Mouse (Mus musculus) retina, adult 2 months (tissue): Measurements from ENCODE around the gene Sdf2l1.
A peak's percentile ranks its signal among the peaks of the same experiment; 100 is the strongest.

Experiments used
- DNase-seq: peaks from one replicate; pipeline ENCODE4 v3.0.0-alpha.2; 2012; ENCODE audit warnings: low read depth, low spot score

The Sdf2l1 gene

DNA sequence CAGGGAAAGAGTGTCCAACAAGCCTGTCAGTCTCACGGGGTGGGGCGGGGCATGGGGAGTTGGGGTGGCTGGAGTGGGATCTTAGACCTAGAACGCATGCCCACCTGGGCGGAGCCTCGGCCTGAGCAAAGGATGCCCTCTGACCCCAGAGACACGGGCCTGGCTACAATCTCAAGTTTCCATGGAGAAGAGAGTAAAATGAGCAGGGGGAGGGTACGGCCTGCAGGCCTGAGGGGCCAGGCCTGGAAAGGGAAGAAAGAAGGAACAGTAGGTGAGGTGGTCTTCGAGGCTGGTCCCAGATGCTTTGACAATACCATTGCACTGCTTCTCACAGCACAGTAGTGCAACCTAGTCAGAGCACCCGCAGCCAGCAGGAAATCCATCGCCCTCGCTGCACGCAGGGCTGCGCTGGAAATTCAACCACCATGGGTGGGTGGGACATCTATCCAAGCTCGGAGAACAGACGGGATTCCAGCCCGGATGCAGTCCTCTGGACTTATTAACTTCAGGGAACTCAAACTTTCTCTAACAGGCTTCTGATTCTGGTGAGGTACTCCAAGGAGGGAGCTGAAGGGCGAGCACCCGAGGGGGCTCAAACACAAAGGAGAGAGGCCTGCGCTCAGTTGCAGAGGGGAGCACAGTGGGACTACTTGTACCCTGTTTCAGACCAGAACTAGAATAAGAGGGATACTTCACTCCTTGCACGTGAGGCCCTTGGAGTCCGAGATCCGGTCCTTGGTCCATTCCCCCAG lies 7.9 kb downstream of the Sdf2l1 start:
- no peak for DNase-seq

DNA sequence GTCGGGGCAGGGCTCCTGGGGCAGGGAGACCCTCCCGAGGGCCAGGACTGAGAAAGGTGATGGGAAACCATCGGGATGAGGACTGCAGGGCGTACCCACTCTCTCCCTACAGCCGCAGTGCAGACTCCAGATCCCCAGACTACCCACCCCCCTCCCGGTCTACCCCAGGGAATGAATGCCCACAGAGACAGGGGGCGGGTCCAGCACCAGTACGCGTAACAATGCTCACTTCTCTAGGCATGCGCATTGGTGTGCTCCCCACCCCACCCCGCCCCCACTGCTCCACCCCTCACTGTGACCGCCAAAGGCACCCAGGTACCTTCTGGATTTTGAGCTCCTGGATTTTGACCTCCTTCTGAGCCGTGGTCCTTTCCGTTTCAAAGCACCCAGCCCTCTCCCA lies 10.6 kb downstream of the Sdf2l1 start:
- no peak for DNase-seq

DNA sequence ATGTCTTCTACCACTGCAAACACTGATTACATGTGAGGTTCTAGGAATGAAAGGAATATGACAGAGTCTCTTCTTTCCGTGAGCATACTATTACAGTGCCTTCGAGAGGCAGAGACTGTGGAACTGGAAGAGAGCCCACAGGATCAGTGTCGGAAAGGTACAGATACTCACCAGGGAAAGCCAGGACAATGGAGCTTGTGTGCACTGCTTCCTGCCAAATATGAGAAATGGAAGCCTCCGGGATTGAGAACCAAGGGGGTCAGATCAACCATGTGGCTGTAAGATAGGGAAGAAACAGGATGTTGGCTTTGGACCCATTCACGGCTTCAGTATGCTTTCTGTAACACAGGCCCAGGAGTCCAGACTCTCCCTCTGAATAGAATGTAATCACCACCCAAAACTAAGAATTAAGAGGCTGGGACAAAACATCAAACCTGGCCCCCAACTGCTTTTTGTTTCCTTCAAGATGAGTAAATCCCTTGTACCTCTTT lies 14.8 kb downstream of the Sdf2l1 start:
- no peak for DNase-seq

DNA sequence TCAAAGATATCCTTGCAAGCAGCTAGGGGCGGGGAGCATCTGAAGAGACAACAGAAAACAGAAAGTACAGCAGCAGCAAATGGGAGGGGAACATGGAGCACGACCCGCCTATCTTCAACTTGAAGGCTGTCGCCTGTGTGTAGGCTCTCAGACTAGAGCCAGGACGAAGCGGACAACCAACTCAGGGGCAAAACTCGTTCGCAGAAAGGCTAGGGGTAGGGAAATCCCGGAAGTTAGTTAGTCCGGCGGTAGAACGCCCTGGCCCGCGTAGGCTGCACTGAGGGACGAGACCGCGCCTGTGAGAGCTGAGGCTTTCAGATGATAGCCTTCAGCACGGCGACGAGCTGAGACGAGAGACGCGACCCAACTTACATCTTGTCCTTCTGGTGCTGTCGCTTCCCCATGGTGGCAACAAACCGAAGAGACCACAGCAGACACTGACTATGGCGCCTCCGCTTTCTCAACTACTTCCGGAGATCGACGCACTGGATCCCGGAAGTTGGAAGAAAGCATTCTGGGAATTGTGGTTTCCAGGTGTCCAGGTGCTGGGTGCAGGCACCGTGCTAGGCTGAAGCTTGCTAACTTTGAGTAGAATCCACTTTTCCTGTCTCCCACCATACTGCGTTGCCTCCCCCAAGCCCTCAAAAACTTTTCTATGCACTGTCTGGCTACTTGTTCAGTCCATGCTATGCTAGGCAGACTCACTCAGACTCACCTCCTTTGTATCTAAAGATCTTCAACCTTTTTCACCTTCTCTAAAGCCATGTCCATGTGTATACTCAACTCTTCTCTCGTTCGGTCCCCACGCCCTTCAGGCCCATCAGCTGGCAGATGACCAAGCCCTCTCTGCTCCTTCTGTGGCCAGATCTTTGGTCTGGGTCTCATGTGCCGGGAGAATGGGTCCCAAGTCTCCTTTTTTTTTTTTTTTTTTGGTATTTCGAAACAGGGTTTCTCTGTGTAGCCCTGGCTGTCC lies 21.1 kb downstream of the Sdf2l1 start, which contains the start of gene Ppil2:
Gene Ppil2 (minus strand): TSS at position 487 of the 973 bp plus-strand sequence.
- peak; percentile 73 for DNase-seq

DNA sequence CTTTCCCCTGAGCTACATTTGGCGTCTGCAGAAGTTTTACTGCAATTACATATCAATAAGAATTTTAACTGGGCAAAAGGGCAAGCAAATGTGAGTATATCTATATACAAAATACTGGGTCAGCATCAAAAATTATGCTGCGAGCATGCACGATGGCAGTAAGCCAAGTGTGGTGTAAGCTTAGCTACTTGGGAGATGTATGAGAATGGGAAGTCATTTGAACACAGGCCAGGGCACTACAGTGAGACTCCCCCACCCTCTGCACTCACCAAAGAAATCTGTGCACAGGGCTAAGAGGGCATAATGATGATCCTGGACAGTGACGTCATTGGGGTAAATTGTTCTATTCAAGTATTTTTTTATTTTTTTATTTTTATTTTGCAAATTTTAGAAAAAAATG lies 27.6 kb downstream of the Sdf2l1 start:
- no peak for DNase-seq

DNA sequence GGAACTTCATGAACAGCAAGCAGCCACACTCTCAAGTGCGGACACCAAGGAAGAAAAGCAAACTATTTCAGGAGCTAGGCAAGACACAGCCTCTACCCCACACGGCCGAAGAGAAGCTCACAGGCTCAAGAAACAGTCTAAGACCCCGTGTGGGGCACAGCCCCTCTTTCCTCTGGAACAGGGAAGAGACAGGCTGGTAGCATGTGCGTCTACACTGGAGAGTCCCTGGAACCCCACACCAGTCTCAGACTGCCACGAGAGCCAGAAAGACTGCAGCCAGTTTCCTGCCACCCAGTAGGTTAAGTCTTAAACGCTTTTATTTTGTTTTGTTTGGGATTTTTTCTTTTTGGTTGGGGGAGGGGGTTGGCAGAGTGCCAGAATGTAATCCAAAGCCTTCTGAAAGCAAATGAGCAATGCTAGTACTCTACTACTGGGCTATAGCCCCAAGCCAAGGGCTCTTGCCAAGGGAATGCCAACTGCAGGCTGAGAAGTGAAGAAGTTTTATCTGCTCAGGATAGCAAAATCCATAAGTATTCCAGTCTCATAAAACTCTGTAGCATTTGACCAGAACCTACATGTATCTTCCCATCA lies 29.5 kb downstream of the Sdf2l1 start:
- no peak for DNase-seq

DNA sequence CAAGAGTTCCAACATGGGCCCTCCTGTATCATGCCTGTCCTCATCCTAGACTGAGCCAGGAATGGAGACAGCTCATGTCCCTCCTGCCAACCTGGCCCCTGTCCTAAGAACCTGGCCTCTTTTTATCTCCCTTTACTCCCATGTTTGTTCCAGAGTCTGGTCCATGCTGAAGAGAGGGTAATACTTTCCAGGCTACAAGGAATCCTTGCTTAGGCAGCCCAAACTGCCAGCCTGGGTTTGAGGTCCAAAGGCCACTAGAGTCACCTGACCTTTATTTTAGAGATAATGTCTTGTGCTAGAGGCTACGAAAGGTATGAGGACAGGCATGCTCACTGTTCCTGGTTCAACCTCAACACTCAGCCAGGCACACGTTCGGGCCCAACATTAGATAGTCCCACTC lies 35.2 kb downstream of the Sdf2l1 start:
- DNase-seq: no peak

DNA sequence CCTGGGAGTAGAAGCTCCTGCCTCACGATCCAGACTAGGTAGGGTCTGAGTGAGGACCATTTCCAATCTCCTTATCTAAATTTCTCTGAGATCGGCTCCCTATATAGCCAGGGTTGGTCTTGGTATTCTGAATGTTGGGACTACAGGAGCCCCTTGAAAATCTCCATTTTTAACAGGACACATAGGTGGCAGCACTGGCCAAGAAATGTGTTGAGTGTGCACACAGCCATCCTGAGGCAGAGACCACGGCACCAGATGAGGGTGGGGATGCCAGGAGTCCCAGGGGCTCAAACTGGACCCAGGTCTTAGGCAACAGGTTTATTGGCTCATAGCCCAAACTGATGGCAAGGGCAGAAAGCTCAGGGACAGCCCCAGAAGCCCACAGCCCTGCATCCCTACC lies 43.8 kb downstream of the Sdf2l1 start:
- DNase-seq: no peak

DNA sequence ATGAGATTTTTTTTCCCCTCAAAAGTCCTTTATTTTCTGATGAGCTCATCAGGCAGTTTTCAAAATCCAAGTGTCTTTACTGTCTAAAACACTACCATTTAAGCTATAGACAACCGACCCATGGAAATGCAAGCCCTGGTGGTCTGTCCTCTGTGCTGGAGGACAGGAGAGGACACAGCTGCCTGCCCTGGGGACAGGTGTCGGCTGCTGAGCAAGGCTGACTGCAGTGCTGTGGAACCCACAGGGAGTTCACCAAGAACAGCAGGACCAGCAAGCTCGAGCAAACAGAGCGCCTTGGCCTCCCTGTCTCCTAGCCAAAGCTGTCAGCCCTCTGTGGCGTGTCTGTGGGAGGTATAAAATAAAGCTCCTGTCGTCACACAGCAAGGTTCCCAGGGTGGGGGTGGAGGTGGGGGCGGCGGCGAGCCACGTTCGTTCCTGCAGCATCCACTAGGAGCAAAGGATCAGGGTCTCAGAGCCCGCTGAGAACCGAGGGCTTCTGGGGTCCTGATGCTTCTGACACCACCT lies 45.5 kb downstream of the Sdf2l1 start:
- DNase-seq: no peak

DNA sequence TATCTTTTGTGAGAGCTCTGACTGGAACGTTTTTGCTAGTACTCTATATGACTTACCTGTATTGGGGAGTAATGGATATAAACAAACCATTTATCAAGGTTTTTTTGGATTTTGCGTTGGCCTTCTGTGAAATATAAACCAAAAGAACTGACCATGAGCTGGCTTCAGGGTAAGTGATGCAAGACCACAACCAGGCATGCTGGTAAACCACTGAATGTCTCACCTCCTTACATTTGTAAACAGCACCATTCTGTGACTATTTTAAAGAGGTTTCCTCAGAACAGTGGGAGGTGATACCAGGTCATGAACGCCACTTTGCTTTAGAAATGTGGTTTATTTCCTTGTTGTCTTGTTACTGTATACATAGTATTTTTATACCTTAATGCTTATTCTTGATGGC lies 45.9 kb downstream of the Sdf2l1 start:
- DNase-seq: no peak

DNA sequence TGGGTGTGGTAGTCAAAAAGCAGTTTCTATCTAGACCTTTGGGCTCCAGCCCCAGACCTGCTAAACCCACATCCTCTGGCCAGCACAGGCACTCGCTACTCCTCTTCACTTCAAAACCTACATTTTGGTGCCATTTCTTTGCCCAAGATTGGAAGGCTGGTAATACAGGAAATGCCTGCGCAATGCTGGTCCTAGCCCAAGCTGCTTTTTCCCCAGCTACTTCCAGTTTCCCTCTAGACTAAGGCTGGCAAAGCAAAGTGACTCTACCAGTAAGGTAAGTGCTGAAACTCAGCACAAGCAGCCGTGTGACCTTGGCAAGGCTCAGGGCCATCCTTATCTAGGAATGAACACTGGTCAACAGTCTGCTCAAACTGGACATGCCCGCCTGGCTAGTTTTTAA lies 46.5 kb downstream of the Sdf2l1 start:
- DNase-seq: no peak

DNA sequence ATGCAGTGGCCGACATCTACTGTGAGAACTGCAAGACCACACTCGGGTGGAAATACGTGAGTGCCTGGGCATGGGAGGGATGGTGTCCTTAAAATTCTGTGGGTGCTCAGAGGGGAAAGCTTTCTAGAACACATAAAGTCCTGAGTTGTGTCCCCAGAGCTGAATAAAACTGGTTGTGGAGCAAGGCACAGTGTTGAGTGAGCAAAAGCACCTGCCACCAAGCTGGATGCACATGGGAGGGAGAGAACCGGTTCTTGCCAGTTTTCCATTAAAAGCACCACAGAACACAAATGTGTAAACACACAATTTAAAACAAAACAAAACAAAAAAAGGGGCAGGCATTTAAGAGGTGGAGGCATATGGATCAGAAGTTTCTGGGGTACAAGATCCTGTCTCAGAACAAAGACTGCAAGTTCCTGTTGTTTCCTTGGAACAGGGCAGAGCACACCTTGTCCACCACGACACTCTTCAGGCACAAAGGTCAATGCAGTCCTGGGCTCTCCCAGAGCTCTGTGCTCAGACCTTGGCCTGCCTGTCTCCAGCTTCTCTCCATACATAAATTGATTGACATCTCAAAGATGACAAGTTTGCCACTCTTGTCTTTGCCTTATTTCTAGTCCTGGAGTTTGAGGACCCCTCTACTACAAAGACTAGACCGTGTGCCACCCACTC lies 49.9 kb downstream of the Sdf2l1 start:
- no peak for DNase-seq
